Mouse (Mus musculus) hindbrain, embryonic 11.5 days (tissue): ENCODE measurements around the gene Sct. TPM values are rescaled to one million over a fixed set of nuclear protein-coding genes. Genes with fewer than 3 reads are reported as not detected.

Experiments
- ATAC-seq: fragments of 200-750 bp; cut with Nextera tagmentation; 2 replicates; pipeline ENCODE4 v1.8.0; 2017; ENCODE audit warnings: mild to moderate bottlenecking, moderate TSS enrichment, moderate library complexity; ENCODE audit not compliant: low FRiP score
- DNase-seq: peaks from one replicate; pipeline ENCODE4 v3.0.0-alpha.2; 2015; ENCODE audit warnings: low spot score
- H3K27ac ChIP-seq: fragments of 300-500 bp; sonication (generic); 2 replicates; pipeline ENCODE4 v1.5.1; 2014; ENCODE audit warnings: mild to moderate bottlenecking, low read depth, low read length
- H3K27me3 ChIP-seq: fragments of 300-500 bp; sonication (generic); 2 replicates; pipeline ENCODE4 v1.6.1; 2014; ENCODE audit warnings: mild to moderate bottlenecking, low read length, moderate library complexity, mixed read lengths; ENCODE audit not compliant: control insufficient read depth, insufficient read depth
- H3K36me3 ChIP-seq: fragments of 300-500 bp; sonication (generic); 2 replicates; pipeline ENCODE4 v1.6.1; 2014; ENCODE audit warnings: mild to moderate bottlenecking, low read length, moderate library complexity, mixed read lengths; ENCODE audit not compliant: control insufficient read depth, insufficient read depth
- H3K4me1 ChIP-seq: fragments of 300-500 bp; sonication (generic); replicated peaks from 2 replicates; pipeline ENCODE4 v1.6.1; 2014; ENCODE audit warnings: low read length, mixed read lengths; ENCODE audit not compliant: control insufficient read depth, insufficient read depth
- H3K4me2 ChIP-seq: fragments of 300-500 bp; sonication (generic); replicated peaks from 2 replicates; pipeline ENCODE4 v1.6.1; 2014; ENCODE audit warnings: mild to moderate bottlenecking, low read depth, low read length
- H3K4me3 ChIP-seq: fragments of 300-500 bp; sonication (generic); 2 replicates; pipeline ENCODE4 v1.5.1; 2014; ENCODE audit warnings: low read depth, low read length
- H3K9ac ChIP-seq: fragments of 300-500 bp; sonication (generic); 2 replicates; pipeline ENCODE4 v1.6.1; 2014; ENCODE audit warnings: low read depth, low read length
- H3K9me3 ChIP-seq: fragments of 300-500 bp; sonication (generic); 2 replicates; pipeline ENCODE4 v1.6.1; 2016; ENCODE audit warnings: low read length; ENCODE audit not compliant: control insufficient read depth
- WGBS: fragments of 180-500 bp; shearing (Covaris S2); extraction: QIAGEN DNeasy Blood & Tissue Kit; methylation state at CpG from one replicate; pipeline ENCODE4 v1.1.7; 2014; 5-methylcytosine and 5-hydroxymethylcytosine counted together
- polyA plus RNA-seq: library from polyadenylated mRNA; unstranded; fragments of >200 nt; fragmentation: Nextera tagmentation; extraction: Ambion mirVana; gene quantifications from 2 replicates; pipeline ENCODE4 v1.2.1, GENCODE M21; 2014

Gene Sct
- polyA plus RNA-seq, 1 experiment from 2014 or later: 5.1 TPM

GRCm38 (mm10) chr7:141293852-141294471 is 15.0 kb upstream of the Sct start:
- DNase-seq (peak; percentile 64), ATAC-seq (peak; percentile 43; the same call in 1 of the 2 replicates)
- under 1% methylated on average over 52 of the region's 53 CpGs for WGBS
- Histone ChIP-seq H3K9ac (0 out of 2 replicates have a peak overlapping the region, but pooled peaks have one; percentile 1), H3K4me3 (peak overlapping the region; percentile 35), H3K36me3 (0 out of 2 replicates have a peak, but pooled peaks cover 3% of the 10 kb centered on the region), H3K27me3 (peaks cover 58% of the 10 kb centered on the region), H3K9me3 (no peaks in the 10 kb centered on the region), H3K4me2 (peak overlapping the region; percentile 65), H3K4me1 (peaks cover 7% of the 10 kb centered on the region), H3K27ac (no peak overlapping the region)

GRCm38 (mm10) chr7:141292583-141293388 is 13.9 kb upstream of the Sct start:
- H3K9me3 ChIP-seq: no peaks in the 10 kb centered on the region
- H3K4me1 ChIP-seq: peaks cover 7% of the 10 kb centered on the region
- H3K4me3 ChIP-seq: peak overlapping the region; percentile 37
- DNase-seq (peak; percentile 31), ATAC-seq (no peak)
- peak overlapping the region; percentile 67; the same call in 1 of the 2 replicates for H3K9ac ChIP-seq
- WGBS: 34% methylated on average over 15 of the region's 15 CpGs
- H3K27ac ChIP-seq: no peak overlapping the region
- no peaks in the 10 kb centered on the region for H3K36me3 ChIP-seq
- peak overlapping the region; percentile 77 for H3K4me2 ChIP-seq
- H3K27me3 ChIP-seq: peaks cover 58% of the 10 kb centered on the region

- DNase-seq: peak; percentile 53
- Histone ChIP-seq H3K36me3 (no peaks in the 10 kb centered on the region), H3K9me3 (no peaks in the 10 kb centered on the region), H3K4me3 (peak within 1 kb of the TSS; percentile 37), H3K27ac (no peak within 1 kb of the TSS), H3K4me1 (peaks cover 7% of the 10 kb centered on the region), H3K9ac (peak within 1 kb of the TSS; percentile 67; the same call in 1 of the 2 replicates), H3K27me3 (peaks cover 58% of the 10 kb centered on the region), H3K4me2 (peak within 1 kb of the TSS; percentile 77)
- WGBS: 2% methylated on average over 45 of the region's 46 CpGs
- ATAC-seq: peak; percentile 48; the same call in 1 of the 2 replicates
Observed at GRCm38 (mm10) chr7:141291921-141292582, 13.1 kb upstream of the Sct start, which contains the start of gene Drd4. Gene Drd4 (plus strand): TSS chr7:141292006.

GRCm38 (mm10) chr7:141288042-141288441 is 9.1 kb upstream of the Sct start:
- Histone ChIP-seq H3K27me3 (peaks cover 30% of the 10 kb centered on the region), H3K9ac (no peak overlapping the region), H3K9me3 (no peaks in the 10 kb centered on the region), H3K4me1 (peaks cover 3% of the 10 kb centered on the region; the same call in 1 of the 2 replicates), H3K4me2 (no peak overlapping the region), H3K4me3 (no peak overlapping the region), H3K27ac (no peak overlapping the region), H3K36me3 (no peaks in the 10 kb centered on the region)
- 82% methylated on average over 3 of the region's 3 CpGs for WGBS
- DNase-seq (no peak), ATAC-seq (no peak)

- H3K4me2 ChIP-seq: no peak overlapping the region
- DNase-seq (no peak), ATAC-seq (no peak)
Observed at GRCm38 (mm10) chr7:141282756-141283155, 3.8 kb upstream of the Sct start.

GRCm38 (mm10) chr7:141281442-141281841 is 2.5 kb upstream of the Sct start:
- Histone ChIP-seq H3K4me3 (no peak overlapping the region), H3K36me3 (no peaks in the 10 kb centered on the region), H3K9me3 (no peaks in the 10 kb centered on the region), H3K27me3 (0 out of 2 replicates have a peak, but pooled peaks cover 3% of the 10 kb centered on the region), H3K4me1 (peaks cover 5% of the 10 kb centered on the region; the same call in 1 of the 2 replicates), H3K27ac (no peak overlapping the region), H3K4me2 (no peak overlapping the region), H3K9ac (no peak overlapping the region)
- no peak for DNase-seq
- WGBS: 52% methylated on average over 6 of the region's 6 CpGs
- no peak for ATAC-seq

More at GRCm38 (mm10) chr7:141282756-141283155, 3.8 kb upstream of the Sct start:
- H3K27me3 ChIP-seq: 0 out of 2 replicates have a peak, but pooled peaks cover 3% of the 10 kb centered on the region
- no peaks in the 10 kb centered on the region for H3K9me3 ChIP-seq
- no peak overlapping the region for H3K27ac ChIP-seq
- H3K4me1 ChIP-seq: peaks cover 5% of the 10 kb centered on the region; the same call in 1 of the 2 replicates
- no peaks in the 10 kb centered on the region for H3K36me3 ChIP-seq
- 81% methylated on average over 4 of the region's 4 CpGs for WGBS
- H3K4me3 ChIP-seq: no peak overlapping the region
- no peak overlapping the region for H3K9ac ChIP-seq

GRCm38 (mm10) chr7:141277701-141278678 is 943 bp downstream of the Sct start:
- H3K27ac ChIP-seq: no peak overlapping the region
- H3K36me3 ChIP-seq: no peaks in the 10 kb centered on the region
- no peak overlapping the region for H3K4me3 ChIP-seq
- 0 out of 2 replicates have a peak, but pooled peaks cover 3% of the 10 kb centered on the region for H3K27me3 ChIP-seq
- H3K4me1 ChIP-seq: peaks cover 5% of the 10 kb centered on the region; the same call in 1 of the 2 replicates
- no peak for DNase-seq
- no peak for ATAC-seq
- no peaks in the 10 kb centered on the region for H3K9me3 ChIP-seq
- 78% methylated on average over 11 of the region's 11 CpGs for WGBS
- H3K9ac ChIP-seq: no peak overlapping the region
- H3K4me2 ChIP-seq: no peak overlapping the region; the same call in 1 of the 2 replicates
